Mouse (Mus musculus) kidney, postnatal 14 days (tissue): ENCODE results near the gene Sbk3.
"Not testable (repeated sequence)": the region's sequence is repeated elsewhere in the genome, so short reads cannot be mapped to it uniquely, and the experiment has no call there.

Experiments
- DNase-seq: peaks from one replicate; pipeline ENCODE4 v3.0.0; 2022; ENCODE audit warnings: mixed read lengths

The Sbk3 gene

DNA sequence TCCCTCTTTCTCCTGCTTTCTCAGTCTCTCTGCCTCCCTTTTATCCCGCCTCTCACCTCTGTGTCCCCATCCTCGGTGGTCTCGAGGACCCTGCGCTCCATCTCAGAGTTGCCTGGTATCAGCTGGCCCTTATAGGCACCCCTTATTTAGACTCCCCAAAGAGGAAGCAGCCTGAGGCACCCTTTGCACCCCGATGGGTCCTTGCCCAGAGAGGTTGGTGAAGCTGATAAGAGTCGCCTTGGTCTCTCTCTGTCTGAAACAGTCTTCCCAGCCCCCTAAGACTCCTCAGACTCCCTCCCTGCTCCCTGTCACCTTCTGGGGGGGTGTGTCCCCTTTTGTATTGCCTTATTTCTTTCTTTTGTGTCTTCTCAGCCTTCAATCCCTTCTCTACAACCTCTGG is at the start of gene Sbk3:
Gene Sbk3, minus strand, starts transcription at position 101 of the 400 bp plus-strand sequence.
- DNase-seq = no peak

DNA sequence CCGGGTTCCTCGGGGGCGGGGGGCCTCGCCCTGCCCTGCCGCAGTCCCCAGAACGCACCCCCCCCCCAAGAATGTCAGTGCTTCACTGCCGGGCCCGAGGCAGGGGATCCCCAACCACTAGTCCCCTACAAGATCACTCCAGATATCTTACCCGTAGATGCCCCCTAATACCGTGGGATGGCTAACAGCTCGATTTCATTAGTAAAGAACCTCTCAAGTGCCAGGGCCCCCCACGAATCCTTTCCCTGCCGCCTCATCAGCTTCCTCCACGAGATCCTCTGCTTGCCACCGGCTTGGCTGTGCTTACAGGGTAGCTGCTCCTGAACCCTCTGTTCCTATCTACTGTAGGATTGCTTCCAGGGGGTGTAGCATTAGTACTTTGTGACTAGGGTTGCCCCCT is 49.7 kb upstream of the Sbk3 start:
- DNase-seq = no peak

DNA sequence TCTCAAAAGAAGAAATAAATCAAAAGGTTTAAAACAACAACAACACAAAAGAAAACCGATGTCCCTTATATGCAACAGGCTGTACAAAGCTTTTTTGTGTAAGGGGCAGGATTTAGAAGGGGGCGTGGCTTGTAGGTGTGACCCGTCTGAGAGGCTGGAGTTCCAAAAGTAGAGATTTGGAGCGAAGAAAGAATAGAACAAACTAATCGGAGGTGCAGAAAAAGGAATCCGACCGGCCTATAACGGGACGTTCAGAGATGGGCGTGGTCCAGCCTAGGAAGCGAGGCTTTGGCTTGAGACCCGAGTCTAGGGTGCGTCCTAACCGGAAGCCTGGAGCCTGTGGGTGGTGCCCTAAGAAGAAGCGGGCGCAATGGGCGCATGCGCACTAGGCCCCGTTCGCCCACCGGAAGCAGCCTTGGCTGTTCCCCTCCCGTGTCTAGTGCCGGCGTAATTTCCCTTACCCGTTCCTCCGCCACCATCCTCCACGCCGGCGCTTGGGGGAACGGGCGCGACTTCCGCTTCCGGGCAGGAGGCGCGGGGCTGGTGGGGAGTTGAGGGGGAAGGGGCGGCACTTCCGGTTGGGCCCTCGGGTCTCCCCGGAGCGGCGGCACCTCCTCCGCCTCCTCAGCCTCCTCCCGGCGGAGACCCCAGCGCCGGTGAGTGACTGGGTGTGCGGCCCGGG is 49.2 kb upstream of the Sbk3 start, which contains the start of the genes Zfp865 and Ccdc106:
Gene Zfp865, plus strand, starts transcription at position 377 of the 682 bp plus-strand sequence.
Gene Ccdc106, plus strand, starts transcription at position 554 of the 682 bp plus-strand sequence.
- peak; percentile 100 for DNase-seq

DNA sequence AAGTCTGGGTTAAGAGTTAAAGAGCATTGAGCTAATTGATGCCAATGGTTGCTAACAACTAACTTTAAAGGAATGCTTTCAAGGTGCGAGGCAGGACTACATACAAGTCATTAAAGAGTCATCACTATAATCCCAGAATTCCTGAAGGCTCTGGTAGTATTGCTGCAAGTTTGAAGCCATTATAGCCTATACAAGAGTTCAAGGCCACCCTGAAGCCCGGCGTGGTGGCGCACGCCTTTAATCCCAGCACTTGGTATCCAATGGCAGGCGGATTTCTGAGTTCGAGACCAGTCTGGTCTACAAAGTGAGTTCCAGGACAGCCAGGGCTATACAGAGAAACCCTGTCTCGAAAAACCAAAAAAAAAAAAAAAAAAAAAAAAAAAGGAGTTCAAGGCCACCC is 48.6 kb upstream of the Sbk3 start:
- not testable (repeated sequence) for DNase-seq

DNA sequence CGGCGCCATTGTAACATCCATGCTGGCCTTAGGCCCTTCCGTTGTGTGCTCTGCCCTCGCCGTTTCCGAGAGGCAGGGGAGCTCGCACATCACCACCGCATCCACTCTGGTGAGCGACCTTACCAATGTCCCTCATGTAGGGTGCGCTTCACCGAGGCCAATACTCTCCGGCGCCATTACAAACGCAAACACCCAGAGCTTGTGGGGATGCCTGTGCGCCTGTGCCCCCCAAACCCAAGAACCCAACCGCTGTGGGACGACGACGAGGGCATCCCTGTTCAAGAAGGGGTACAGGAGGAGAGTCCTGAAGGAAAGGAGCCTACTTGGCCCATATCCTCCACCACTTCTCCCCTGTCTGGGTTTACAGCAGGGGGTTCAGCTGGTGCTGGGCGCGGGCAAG is 47.0 kb upstream of the Sbk3 start:
- no peak for DNase-seq

DNA sequence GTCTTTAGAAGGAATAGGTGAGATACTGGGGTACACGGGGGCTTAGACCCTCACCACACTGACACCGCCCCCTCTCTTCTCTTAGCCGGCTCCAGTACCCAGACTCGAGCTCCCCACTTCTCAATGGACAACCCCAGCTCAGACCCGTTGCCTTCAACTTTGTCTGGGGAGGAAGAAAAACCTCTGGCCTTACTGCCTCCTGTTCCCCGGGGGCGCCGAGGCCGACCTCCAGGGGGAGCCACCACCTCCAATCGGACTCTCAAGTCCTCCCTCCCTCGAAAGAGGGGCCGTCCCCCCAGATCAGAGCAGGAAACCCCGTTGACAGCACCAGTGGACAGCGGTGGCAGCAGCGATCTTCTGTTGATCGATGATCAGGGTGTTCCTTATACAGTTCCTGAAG is 46.4 kb upstream of the Sbk3 start:
- no peak for DNase-seq

DNA sequence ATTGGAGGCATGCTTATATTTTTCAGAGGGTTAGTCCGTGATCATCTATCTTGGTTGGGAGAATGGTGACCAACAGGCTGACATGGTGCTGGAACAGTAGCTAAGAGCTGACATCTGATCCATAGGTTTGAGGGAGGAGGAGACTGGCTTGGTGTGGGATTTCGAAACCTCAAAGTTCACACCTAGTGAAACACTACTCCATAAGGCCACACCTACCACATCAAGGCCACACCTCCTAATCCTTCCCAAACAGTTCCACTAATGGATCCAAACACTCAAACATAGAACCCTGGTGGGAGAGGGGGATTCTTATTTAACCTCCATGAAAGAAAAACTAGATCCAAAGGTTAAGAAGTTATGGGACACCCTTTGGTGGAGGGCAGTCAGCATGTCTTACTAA is 46.0 kb upstream of the Sbk3 start:
- no peak for DNase-seq

DNA sequence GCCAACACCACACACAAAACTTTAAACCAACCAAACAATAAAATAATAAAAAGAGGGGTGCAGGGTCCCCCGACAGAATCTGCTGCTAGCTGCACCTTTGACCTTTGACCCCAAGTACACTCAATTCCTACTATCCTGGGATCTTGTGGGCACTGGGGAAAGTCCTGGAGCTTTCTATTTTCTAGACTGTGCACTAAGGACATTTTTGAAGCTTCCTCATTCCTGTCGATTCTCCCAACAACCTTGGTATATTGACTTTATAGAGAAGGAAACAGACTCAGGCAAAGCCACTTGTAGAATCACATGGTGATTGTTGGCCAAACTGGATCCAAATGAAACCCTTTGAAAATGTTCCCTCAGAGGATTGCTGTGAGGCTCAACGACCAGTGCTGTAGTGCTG is 45.1 kb upstream of the Sbk3 start:
- no peak for DNase-seq

DNA sequence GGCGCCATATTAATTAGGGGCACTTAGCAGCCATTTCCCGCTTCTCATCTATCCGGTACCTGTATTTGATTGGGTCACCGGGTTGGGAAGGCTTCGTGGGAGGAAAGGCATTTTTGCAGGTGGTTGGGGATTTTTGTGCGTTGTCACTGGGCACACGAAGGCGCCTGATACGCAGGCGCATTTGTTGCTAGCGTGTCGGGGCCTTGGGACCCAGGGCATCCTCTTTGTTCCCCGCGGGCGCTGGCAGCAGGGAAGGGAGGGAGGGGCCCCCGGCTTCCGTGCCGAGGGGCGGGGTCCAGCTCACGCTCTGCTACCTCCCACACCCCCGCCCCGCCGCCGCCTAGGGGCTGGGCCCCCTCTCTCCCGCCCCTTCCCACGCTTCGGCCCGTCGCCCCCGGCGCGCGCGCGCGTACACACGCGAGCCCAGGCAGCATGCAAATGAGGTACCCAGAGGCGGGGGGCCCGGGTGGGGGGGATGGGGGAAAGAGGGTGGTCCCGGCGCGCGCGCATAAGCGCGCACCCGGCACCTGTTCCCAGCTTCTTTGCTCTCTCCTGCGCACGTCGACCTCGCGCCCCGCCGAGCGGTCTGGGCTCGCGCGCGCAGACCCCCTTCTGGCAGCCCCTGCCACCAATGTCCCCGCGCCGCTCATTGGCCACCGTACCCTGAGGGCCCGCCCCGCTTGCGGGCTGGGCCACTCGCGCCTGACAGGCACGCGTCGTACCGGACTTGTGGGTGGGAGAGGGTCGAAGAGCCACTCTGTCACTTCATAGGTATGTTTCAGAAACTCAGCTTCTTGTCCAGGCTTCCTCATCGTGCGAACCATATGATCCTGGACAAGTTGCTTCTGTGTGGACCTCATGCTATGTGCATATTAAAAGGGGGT is 44.4 kb upstream of the Sbk3 start, which contains the start of gene Gm44973:
Gene Gm44973, plus strand, starts transcription at position 379 of the 884 bp plus-strand sequence.
- peak; percentile 97 for DNase-seq

DNA sequence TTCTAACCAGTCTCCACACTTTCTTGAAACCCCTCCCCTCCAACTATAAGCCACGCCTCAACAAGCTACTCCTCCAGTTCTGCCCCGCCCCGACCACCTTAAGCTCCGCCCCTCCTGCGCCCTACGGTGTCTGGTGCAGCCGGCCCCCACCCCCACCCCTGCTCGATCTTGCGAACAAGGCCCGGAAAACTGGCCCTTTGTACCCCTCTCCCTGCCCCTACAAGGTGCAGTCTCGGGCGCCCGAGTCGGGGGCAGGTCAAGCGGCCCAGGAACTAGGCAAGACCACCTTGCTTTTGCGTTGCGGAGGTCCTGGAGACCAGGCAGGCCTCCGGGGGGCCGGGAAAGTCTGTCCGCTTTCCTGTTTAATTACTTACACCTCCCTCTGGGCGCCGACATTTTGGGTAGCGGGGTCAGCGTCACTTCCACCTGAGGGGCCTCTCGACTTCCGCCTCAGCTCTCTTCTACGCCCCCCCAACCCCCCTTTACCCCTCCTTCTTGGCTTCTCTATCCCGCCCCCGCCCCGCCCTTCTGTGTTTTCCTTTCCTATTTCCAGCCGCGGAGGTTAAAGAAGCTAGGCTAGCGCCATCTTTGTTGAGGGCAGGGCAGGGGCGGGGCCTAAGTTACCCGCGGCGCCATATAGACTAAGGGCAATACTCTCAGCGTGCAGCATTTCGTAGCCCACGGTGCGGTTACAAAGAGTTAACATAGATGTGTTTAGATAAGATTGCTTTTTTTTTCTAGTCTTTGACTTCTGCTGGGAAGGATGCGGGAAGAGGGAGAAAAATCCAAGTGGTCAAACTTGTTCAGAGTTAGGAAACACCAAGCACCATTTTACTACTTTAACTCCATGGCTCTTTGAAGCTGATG is 43.5 kb upstream of the Sbk3 start, which contains the start of the genes Zfp524 and Fiz1:
Gene Zfp524, plus strand, starts transcription at position 165 of the 867 bp plus-strand sequence.
Gene Fiz1, minus strand, starts transcription at position 447 of the 867 bp plus-strand sequence.
- DNase-seq = peak; percentile 98

DNA sequence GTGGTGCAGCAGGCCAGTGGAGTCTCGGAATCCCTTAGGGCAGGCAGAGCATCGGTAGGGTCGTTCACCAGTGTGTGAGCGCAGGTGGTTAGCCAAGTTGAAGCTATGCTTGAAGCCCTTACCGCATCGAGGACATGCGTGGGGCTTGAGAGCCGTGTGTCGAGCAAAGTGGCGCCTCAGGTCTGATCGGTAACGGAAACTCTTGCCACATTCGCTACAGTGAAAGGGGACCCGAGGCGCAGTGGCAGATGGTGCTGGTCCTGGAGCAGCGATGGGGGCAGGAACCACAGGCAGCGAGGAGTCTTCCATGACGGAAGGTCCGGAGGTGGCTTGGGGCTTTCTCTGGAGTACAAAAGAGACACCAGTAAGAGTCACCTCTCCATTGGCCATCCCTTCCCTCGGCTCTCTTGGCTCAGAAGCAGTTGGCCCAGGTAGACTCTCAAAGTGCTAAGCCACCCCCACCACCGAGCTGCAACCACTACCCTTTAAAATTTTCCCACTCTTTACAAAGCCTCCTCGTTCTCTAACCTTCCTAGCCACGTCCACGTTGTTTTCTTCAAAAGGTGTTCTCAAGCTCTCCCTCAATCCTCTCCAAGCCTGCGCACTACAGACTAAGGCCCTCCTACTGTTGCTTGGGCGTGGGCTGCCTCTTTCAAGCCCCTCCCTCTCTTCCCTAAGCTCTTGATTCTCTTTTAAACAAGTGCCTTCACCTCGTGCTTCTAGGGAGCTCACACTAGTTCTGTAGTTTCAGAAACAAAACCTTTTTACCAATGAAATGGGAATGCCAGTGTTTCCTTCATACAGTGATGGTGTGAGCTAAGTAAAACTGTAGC is 41.9 kb upstream of the Sbk3 start:
- DNase-seq = no peak

DNA sequence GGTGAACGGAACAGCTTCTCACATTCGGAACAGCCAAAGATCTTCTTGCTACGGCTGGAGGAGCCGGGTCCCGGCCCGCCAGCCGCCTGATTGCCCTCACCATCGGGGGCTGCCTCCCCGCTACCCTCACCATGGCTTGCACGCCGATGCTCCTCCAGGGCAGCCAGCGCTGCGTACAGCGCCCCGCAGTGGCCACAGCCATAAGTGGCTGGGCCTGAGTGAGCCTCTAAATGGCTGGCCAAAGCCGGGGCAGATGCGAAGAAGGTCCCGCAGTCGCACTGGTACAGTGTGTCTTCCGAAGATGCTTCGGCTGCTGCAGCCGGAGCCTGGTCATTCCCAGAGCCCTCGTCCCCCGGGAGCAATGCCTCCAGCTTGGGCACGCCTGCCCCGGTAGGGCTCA is 37.3 kb upstream of the Sbk3 start:
- no peak for DNase-seq

DNA sequence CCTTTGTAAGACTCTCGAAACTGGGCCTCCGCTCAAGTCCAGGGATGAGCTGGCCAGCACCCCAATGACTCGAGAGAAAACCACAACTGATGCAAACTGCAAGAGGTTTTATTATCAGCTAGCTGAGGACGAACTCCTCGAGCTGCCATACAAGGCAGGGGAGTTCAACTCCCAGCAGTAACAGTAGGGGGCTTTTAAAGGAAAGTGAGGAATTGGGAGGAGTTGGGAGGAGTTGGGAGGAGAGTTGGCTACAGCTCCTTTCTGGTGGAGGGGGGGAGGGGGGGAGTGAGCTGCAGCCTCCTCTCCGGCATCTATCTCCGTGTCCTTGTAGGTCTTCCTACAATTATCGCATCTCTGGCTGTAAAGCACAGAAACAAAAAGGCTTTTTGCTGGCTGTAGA is 31.9 kb upstream of the Sbk3 start:
- not testable (repeated sequence) for DNase-seq

DNA sequence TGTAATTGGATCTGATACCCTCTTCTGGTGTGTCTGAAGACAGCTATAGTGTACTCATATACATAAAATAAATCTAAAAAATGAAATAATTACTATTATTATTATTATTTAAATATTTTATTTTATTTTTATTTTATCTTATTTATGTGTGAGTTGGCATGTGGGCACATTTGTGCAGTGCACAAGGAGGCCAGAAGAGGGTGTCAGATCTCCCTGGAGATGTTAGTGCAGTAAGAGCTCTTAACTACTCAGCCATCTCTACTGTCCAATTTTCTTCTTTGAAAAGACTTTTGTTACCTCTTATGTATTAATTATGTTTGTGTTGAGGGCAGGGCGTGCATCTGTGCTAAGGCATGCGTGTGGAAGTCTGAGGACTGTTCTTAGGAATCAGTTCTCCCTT is 28.9 kb upstream of the Sbk3 start:
- no peak for DNase-seq

DNA sequence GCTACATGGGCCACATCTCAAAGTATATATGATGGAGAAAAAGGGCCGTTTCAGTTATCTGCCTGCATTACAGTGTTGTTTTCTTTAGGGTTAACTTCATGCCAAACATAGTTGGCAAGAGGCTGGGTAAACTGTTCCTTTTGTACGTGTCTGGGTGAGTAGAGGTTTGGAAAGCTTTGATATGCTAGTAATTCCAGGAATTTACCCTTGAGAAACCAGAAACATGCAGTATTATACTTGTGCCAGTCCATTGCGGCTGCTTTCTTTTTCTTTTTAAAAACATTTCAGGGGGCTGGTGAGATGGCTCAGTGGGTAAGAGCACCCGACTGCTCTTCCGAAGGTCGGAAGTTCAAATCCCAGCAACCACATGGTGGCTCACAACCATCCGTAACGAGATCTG is 26.0 kb upstream of the Sbk3 start:
- DNase-seq = no peak

DNA sequence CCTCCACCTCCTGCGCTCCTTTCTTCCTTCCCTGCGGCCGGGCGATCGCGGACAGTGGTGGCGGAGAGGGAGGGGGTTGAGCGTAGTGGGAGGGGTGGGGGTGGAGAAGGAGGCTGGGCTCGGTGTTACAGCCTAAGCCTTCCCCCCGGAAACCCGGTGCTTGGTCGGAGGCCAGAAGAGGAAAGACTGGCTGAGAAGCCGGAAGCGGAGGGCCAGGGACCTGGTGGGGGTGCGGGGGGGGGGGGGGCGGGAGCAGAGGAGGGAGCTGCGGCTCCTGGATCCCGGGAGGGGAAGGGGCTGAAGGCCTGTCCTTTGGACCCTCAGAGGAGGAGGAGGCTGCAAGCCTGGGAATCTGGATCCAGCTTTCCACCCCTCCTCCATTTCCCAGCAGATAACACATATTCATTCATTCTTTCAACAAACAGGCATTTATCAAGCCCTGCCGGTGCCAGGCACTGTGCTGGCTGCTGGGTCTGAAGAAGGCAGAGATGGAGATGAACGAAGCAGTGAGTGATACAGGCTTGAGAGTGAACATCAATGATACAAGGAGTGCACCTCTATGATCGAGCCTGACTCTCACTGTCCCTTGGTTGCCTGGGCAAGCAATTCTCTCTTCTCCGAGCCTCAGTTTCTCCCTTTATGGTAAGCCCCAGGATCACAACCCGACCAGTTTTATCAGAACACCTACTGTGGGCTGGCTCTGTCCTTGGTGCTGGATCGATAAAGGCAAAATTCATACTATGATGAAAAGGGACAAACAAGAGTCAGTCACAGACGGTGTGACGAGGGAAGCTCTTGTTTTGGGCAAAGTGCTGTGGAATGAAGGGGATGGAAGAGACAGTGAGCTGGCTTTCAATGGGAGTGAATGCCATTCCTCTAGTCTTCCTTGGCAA is 25.3 kb upstream of the Sbk3 start, which contains the start of gene Zfp579:
Gene Zfp579, minus strand, starts transcription at position 156 of the 893 bp plus-strand sequence.
- peak; percentile 94 for DNase-seq

DNA sequence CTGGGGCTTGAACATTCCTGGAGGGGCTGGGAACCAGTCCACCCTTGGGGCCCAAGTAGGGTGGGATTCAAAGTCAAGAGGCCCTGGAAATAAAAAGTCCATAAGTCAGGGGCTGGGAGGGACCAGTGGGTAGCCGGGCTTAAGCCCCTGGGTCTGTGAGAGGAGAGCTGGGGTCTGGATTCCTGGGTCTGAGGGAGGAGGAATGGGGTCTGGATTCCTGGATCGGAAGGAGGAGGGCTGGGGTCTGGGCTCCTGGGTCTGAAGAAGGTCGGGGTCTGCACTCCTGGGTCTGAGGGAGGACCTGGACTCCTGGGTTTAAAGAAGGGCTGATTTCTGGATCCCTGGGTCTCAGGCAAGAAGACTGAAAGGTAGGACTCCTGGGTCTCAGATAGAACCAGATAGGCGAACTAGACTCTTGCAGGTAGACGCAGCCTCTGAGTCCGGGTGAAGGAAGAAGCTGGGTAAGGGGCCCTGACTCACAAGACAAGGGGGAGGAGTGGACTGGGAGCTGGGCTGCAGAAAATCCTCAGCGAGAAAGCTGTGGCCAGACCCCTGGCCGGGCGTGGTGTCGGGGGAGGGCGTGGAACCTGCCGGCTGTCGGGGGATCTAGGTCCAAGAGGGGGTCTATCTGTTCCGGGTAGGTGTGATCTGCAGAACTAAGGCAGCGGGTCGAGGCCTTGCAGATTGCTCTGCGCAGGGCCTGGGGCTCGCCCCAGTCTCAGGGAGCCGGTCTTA is 24.5 kb upstream of the Sbk3 start:
- DNase-seq = no peak

DNA sequence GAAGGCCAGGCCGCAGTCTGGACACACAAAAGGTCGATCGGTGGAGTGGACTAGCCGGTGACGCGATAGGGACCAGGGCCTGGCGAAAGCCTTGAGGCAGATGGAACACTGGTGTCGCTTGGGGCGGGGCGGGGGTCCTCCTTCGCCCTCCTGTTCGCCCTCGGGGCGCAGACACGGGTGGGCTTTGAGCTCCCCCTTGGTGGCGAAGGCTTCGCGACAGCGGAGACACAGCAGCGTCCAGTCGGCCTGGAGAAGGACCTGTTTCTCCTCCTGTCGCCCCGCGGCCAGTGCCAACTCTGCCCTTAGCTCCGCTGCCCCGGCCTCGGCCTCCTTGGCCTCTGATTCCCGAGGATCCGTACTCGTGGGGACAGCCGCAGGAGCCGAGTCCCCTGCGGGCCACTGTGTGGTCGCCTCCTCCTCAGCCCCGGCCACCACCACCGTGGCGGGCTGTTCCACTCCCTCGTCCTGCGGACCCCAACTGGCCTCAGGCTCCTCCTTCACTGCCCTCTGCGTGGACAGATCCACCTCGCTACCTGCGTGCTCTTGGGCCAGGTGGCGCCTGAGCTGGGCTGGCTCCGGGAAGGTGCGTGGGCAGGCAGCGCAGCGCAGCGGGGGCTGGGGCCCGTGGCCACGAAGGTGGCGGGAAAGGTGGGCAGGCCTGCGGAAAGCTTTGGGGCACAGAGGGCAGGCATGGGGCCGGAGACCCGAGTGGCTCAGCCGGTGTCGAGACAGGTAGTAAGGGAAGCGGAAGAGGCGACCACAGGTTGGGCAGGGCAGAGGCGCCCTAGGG is 23.2 kb upstream of the Sbk3 start:
- DNase-seq = no peak
